Mouse (Mus musculus) ZHBTc4 (cell line): Measurements from ENCODE around the gene Ccdc86.

Experiments
- DNase-seq: peaks from one replicate; pipeline ENCODE4 v3.0.0-alpha.2; 2011; ENCODE audit warnings: low read depth, low spot score

Gene Ccdc86

DNA sequence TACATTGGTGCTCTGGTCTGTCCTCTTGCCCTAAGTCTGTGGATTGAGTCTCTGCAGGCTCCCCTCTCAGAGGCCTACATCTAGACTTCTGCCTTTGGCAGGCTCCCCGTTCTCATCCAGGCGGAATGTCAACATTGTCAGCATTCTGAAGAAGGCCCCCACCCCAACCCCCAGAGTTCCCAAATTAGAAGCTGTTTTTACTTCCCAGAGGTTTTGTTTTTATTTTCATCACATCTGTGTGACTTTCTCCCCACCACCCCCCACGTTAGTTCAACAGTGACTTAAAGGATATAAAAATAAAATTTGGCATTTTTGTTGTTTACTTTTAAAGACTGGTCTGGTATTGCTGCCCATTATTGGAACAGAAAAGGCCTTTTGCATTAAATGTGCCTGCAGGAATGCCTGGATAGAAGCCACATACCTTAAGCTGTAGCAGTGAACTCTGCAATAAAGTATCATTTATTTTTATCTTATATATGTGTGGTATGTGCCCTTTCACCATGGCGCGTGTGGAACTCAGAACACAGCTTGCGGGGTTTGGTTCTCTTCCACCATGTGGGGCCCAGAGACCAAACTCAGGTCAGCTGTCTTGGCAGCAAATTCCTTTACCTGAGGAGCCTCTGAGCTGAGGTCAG, 39.9 kb downstream of the Ccdc86 start:
- no peak for DNase-seq

DNA sequence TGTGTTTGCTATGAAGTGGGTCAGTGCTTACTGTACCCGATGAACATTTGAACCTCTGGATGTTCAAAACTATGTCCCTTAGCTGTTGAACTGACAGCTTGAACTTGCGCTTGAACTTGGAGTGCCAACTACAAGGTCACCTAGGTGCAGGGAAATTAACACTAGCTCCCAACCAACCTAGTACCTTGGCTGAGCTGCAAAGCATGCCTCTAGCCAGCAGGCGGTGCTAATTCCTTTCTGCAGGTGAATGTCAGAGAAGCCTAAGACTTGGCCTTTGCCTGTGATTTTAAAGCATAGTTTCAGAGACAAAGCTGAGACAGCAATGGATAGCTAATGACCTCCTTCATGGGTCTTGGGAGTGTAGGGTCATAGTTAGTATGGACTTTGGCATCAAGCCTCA, 41.2 kb downstream of the Ccdc86 start:
- DNase-seq: peak; percentile 69

DNA sequence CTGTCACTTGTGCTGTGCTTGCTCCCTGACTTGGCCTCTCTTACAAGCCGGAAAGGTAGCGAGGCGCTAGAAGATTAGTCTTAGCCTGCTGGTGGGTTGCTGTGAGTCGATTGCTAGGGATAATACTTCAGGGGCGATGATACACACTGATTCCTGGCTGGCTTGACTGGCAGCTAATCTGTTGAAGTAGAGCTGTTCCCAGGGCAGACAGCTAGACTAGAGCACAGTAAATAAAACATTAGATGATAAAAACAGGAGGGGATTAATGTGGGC, 43.4 kb downstream of the Ccdc86 start:
- no peak for DNase-seq

DNA sequence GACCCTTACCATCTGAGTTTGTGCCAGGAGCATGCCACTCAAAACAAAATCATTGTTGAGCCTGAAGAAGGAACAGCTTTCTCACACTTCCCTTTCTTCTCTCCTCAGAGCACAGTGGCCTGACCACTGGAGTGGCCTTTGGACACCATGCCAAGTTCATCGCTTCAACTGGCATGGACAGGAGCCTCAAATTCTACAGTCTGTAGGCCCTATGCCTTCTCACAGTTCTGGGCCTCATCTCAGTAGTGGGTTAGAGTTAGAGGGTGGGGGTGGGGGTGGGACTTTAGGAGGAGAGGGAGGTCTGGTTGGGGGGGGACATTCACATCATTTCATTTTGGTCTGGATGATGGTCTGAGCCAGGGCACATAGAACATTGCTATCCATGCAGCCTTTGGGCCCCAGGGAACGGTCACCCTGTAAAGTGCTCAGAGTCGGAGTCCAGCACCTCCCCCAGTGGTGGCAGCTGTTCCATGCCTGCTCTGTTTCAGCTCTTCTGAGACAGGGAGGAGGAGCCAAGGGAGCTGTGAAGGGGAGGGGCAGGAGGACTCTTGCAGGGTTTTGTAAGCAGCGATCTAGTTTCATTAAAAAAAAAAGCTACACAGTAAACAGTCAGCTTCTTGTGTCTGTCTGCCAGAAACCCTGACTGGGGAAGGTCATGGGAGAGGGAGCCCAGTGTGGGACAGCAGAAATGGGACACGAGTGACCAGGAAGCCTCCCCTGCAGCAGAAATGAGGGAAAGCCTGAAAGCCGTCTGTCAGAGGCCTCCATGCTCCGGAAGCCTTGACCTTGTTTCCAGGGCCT, 43.9 kb downstream of the Ccdc86 start:
- DNase-seq: peak; percentile 65

DNA sequence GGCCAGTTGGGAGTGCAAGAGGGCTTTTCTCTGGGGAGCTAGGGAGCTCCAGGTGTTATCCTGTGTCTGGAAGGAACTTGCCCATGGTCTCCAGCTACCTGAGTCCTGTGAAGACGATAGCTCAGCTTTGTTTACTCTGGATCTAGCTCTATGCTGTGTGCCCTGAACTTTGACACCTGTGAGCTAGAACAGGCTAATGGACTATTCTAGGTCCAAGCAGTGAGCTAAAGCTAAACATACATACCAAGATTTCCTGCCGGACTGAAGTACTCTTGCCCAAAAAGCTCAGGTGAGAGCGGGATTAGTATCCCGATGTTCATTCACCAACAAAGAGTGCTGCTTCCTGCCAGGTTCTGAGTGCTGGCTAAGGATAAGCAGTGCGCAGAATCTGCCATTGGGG, 44.6 kb downstream of the Ccdc86 start:
- no peak for DNase-seq

DNA sequence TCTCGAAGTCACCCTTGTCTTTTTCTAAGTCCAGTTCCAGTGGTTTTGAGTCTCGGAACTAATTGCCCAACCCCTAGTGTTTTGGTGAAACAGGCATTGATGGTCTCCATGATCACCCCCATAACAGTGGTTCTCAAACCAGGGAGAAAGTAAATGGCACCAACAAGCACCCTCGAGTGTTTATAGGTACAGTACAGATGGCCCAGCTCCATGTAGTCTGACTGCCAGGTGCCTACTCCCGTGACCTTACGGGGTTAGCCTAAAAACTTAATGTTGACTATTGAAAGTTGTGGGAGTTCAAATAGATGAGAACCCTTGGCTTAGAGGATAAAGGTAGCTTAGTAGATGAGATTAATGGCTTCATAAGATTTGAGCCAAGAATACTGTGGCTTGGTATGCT, 48.0 kb downstream of the Ccdc86 start:
- DNase-seq: no peak

DNA sequence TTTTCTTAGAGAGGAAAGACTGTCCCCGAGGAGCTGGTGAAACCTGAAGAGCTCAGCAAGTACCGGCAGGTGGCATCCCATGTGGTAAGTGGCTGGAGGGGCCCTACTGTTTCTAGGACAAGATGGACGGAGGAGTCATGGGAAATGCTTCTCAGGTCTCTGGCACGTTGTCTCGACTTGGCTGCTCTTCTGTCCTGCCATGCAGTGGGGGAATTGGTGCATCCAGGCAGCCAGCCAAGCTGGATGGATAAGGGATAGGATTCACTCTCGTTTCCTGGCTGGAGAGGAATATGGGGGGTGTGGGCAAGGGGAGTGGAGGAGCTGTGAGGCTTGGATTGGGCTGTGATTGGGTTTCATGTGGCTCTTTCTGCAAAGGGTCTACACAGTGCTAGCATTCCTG, 48.8 kb downstream of the Ccdc86 start:
- DNase-seq: no peak

DNA sequence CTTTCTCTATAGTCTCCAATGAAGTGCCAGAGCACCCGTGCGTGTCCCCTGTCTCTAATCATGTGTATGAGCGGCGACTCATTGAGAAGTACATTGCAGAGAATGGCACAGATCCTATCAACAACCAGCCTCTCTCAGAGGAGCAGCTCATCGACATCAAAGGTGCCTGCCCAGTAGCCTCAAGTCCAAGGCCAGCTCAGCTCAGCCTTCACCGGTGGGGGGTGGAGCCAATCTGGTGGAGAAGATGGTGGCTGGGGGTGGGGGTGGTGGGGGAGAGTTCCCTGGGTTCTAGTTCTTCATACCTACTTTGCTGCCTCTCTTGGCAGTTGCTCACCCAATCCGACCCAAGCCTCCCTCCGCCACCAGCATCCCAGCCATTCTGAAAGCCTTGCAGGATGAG, 51.6 kb downstream of the Ccdc86 start:
- DNase-seq: no peak

DNA sequence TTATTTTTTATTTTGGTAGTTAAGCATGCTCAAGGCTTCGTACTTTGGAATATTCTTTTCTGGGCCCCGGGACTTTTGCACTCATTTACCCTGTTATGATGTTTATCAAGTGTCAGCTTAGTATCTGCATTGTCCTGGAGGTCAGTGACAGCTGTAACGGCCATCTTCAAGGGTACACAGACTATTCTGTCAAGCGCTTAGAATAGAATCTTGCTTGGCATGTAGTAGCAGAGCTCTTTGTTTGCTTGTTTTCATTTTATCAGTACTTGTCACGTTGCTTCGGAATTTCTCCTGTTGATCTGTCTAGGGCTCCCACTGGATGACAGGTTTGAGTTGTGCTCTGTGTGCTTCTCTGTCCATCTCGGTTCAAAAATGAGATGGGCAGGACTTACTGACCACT, 52.2 kb downstream of the Ccdc86 start:
- no peak for DNase-seq

DNA sequence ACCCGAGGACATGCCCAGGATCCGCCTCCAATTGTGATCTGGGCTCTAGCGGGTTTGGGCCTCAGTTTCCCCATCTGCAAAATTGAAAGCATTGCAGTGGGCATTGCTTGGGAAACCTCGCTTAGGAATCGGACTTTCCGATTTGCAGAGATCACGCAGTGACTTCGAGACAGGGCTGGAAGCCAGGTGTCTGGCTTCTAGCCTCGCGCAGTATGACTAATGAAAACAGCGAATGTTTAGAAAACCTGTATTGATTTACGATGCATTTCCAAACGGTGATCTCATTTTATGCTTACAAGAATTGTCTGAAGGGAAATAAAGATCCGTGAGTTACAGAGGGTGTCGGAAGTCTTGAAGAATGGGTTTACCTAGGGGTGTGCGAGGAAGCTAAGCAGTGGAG, 53.4 kb downstream of the Ccdc86 start:
- DNase-seq: no peak

DNA sequence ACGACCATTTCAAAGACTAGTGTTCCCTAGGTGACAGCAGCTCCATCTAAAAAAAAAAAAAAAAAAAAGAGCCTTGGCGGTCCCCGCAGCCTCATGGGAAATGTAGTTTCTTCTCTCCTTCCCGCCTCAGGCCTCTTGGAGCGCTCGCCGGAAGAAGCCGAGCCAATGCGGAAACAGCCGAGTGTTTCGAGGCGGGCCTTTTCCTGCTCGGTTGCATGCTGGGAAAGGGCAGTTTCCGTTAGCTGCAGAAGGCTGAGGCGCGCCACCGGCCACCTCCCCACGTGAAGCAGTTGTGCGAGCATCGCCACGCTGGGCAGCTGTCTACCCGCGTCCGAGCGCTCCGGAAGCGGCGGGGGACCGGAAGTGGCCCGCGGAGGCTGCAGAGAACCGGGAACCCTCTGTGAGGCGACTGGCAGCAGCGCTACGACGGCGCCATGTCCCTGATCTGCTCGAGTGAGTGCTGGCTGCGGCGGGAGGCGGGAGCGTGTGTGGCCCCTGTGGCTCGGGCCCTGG, 54.0 kb downstream of the Ccdc86 start, which contains the start of gene Prpf19:
Gene Prpf19, plus strand, starts transcription at position 216 of the 513 bp plus-strand sequence.
- peak; percentile 98 for DNase-seq

DNA sequence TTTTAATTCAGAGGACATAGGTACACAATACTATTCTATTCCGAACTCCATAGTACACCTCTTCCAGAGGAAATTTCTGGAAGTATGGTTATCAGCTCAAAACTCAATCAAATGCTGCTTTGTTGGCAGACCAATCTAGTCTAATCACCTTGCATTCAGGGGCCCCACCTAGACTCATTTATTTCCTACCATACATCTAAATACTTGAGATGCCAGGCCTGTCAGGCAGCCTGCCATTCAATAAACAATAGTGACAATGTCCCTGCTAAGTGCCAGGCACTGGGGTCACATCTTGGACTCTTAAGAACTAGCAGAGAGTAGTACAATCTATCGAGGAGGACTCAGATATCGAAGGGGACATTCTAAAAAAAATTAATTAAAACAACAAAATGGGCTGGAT, 56.9 kb downstream of the Ccdc86 start:
- no peak for DNase-seq
